Mouse (Mus musculus) spleen, adult 2 months (tissue): ENCODE data around the gene Srrd. TPM values are rescaled to one million over a fixed set of nuclear protein-coding genes. Genes with fewer than 3 reads are reported as not detected.

ENCODE experiments used
- DNase-seq, 2 experiments: peaks; one replicate each; pipeline versions ENCODE4 v3.0.0 to v3.0.0-alpha.2; 2012 to 2021; ENCODE audit warnings: low spot score in 2 of 2, low read depth in 1 of 2
- H3K27ac ChIP-seq: fragments of 200-500 bp; 2 replicates; pipeline ENCODE4 v1.5.1; 2012; ENCODE audit warnings: low read length, inconsistent platforms; ENCODE audit not compliant: insufficient read depth
- H3K27me3 ChIP-seq: fragments of 200-500 bp; 2 replicates; pipeline ENCODE4 v1.6.1; 2012; ENCODE audit warnings: mild to moderate bottlenecking, moderate library complexity, low read length, inconsistent platforms; ENCODE audit not compliant: control insufficient read depth, insufficient read depth
- H3K36me3 ChIP-seq: fragments of 200-500 bp; 2 replicates; pipeline ENCODE4 v1.6.1; 2012; ENCODE audit warnings: mild to moderate bottlenecking, low read length, inconsistent platforms; ENCODE audit not compliant: control insufficient read depth, insufficient read depth
- H3K4me1 ChIP-seq: fragments of 200-500 bp; 2 replicates; pipeline ENCODE4 v1.6.1; 2011; ENCODE audit warnings: inconsistent platforms; ENCODE audit not compliant: control insufficient read depth, insufficient read depth, insufficient read length
- H3K4me3 ChIP-seq: fragments of 200-500 bp; 2 replicates; pipeline ENCODE4 v1.5.1; 2011; ENCODE audit warnings: mild to moderate bottlenecking, inconsistent platforms; ENCODE audit not compliant: insufficient read depth, insufficient read length; ENCODE audit errors: extremely low read depth
- CTCF ChIP-seq: fragments of 200-500 bp; IDR thresholded peaks from 2 replicates; pipeline ENCODE4 v1.5.1; 2011; ENCODE audit warnings: mild to moderate bottlenecking, inconsistent platforms; ENCODE audit not compliant: insufficient read depth, insufficient read length, insufficient replicate concordance; ENCODE audit errors: extremely low read depth
- POLR2A ChIP-seq: fragments of 200-500 bp; IDR thresholded peaks from 2 replicates; pipeline ENCODE4 v1.6.1; 2011; ENCODE audit warnings: low read depth, low read length, inconsistent platforms
- WGBS: fragments of 180-500 bp; shearing (Covaris S2); methylation state at CpG from one replicate; pipeline ENCODE4 v1.1.7; 2018; 5-methylcytosine and 5-hydroxymethylcytosine counted together
- polyA plus RNA-seq: library from polyadenylated mRNA; depleted of rRNA; stranded (reverse); fragments of >200 nt; gene quantifications from 2 replicates; pipeline ENCODE4 v1.2.3, GENCODE M21; 2012; rRNA removed

Srrd gene
- polyA plus RNA-seq, 1 experiment, result 30.8 TPM

DNA sequence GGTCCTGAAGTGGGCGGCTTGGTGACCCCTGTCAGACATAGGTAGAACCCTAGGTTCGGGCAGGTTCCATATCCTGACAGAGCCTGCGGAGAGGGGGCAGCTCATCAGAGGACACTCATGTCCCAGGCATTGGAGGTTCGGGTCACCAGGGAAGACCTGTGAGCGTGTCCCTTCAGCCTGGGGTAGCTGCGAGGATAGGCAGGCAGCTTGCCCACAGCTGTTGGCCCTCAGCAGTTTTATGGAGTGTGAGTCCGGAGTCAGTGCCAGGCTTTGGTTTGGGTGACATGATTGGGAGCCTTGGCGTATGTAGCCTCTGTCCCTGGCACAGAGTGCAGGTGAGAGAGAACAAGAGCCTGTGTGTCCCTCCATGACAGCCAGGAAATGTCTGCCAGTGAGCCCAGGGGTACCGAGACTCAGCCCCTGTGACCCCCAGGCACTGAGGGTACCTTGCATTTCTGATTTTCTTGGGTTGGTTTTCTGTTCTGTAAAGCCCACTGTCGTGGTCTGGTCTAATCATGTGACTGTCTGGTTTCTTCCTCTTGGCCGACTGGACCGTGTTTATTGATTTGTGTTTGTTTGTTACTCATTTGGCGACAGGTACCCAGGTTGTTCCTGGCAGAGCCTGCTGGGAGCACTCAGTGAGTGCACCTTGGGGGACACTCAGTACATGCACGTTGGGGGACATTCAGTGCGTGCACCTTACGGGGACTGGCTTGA is 52.9 kb downstream of the Srrd start:
- 86% methylated on average over 16 of the region's 16 CpGs for WGBS
- Histone ChIP-seq H3K4me3 (peak overlapping the region; percentile 4; the same call in 1 of the 2 replicates), H3K4me1 (peaks cover 58% of the 10 kb centered on the region; the same call in 1 of the 2 replicates), H3K27me3 (no peaks in the 10 kb centered on the region), H3K27ac (no peak overlapping the region), H3K36me3 (no peaks in the 10 kb centered on the region)
- TF ChIP-seq CTCF (no peak), POLR2A (no peak)
- no peak for DNase-seq

DNA sequence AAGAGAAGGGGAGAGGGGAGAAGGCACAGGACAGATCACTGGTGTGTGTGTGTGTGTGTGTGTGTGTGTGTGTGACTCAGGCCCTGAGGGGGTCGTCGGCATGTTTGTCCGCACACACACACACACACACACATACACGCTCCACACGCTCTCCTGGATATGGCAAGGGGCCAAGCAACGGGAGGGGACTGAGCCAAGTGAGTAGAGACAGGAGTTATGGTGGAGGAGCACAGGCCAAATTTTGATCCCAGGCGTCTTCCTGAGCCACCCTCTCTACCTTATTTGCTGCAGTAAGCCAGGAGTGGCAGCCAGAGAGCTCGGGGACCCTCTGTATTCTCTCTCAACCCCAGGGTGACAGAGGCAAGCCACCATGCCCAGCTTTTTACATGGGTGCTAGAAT is 53.6 kb downstream of the Srrd start:
- TF ChIP-seq CTCF (no peak), POLR2A (no peak)
- no peak overlapping the region; the same call in 1 of the 2 replicates for H3K4me3 ChIP-seq
- H3K27me3 ChIP-seq, result no peaks in the 10 kb centered on the region
- H3K27ac ChIP-seq, result 0 out of 2 replicates have a peak overlapping the region, but pooled peaks have one; percentile 11
- DNase-seq, result no peak
- WGBS, result 79% methylated on average over 8 of the region's 8 CpGs
- no peaks in the 10 kb centered on the region for H3K36me3 ChIP-seq
- peaks cover 56% of the 10 kb centered on the region; the same call in 1 of the 2 replicates for H3K4me1 ChIP-seq

DNA sequence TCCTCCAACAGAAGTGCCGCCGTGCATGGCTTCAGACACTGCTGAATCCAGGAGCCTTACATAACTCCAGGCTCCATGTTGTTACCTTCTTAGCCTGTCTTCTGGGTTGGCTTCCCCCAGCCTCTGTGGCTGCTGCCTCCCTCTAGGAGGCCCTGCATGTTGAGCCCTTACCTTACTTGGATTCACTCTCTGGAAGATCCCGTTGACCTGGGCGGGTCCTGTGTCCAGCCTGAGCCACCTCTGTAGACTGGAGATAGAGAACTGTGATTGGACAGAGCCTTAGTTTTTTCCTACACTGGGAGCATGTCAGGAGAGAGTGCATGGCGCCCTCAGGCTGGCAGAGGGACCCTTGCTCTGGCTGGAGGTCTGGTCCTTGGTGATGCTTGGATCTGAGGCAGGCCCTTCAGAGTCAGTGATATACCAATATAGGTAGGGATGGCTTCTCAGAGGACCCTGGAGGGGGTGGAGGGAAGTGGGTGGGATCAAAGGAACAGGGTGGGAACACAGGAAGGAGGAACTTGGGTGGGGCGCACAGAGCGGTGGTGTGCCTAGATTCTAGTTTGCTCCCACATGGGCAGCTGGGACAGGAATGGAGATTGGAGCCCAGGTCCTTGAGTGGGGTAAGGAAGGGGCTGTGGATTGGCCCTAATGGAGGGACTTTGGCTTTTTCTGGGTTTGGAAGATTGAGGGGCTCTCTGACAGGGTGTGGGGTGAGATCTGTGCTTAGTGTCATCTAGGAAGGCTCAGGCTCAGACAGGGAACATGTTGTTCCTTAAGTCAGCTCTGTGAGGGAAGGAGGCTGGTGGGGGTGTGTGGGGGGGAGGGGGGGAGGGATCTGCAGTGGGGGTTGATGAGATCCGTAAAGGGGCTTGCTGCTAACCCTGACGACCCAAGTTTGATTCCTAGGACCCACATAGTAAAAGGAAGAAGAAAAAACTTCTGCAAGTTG is 54.4 kb downstream of the Srrd start:
- H3K4me1 ChIP-seq, result peaks cover 63% of the 10 kb centered on the region; the same call in 1 of the 2 replicates
- no peak for TF ChIP-seq POLR2A
- no peak for TF ChIP-seq CTCF
- no peaks in the 10 kb centered on the region for H3K27me3 ChIP-seq
- peak overlapping the region; percentile 85 for H3K27ac ChIP-seq
- no peak for DNase-seq
- H3K36me3 ChIP-seq, result no peaks in the 10 kb centered on the region
- WGBS, result 82% methylated on average over 9 of the region's 9 CpGs
- H3K4me3 ChIP-seq, result no peak overlapping the region

DNA sequence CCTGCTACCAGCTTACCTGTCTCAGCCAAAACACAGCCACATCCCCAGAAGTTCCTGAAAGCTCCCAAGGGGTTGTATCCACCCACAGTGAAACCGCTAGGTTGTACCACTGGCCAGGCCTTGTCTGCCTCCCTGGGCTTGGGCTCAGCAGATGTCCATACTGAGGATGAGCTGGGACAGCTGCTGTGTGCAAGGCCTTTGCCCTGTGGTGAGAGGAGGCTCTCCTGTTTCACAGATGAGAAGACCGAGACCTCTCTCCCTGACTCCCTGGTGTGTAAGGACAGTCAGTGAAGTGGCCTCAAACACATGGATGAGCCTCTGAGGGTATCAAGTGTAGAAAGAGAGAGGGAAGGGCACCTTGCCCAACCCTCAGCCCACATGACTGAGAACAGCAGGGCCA is 55.2 kb downstream of the Srrd start:
- Histone ChIP-seq H3K27me3 (no peaks in the 10 kb centered on the region), H3K36me3 (no peaks in the 10 kb centered on the region), H3K27ac (peak overlapping the region; percentile 85), H3K4me3 (no peak overlapping the region), H3K4me1 (peaks cover 66% of the 10 kb centered on the region)
- 49% methylated on average over 2 of the region's 2 CpGs for WGBS
- DNase-seq, result no peak
- TF ChIP-seq CTCF (no peak), POLR2A (no peak)

Other genes starting within 250 kb of the Srrd start
- 1.5 and 2.6 TPM in 2 replicates for gene Cryba4, start 90.5 kb downstream of the Srrd start, polyA plus RNA-seq
- gene Crybb1, start 87.2 kb downstream of the Srrd start, polyA plus RNA-seq, result 0.25 and 0.46 TPM in 2 replicates
- gene Tpst2, start 66.3 kb downstream of the Srrd start, polyA plus RNA-seq, result 102 and 108 TPM in 2 replicates
- 29.8 and 36.5 TPM in 2 replicates for gene Tfip11, start 16.7 kb downstream of the Srrd start, polyA plus RNA-seq
- gene Hps4, start within 50 bp of the Srrd start, polyA plus RNA-seq, result 36.9 and 45.9 TPM in 2 replicates
- gene Gm6583, start 13.0 kb upstream of the Srrd start, polyA plus RNA-seq, result not detected in 2 replicates
- gene Asphd2, start 51.8 kb upstream of the Srrd start, polyA plus RNA-seq, result 0.19 and 0.23 TPM in 2 replicates
- gene Gm6588, start 106.4 kb upstream of the Srrd start, polyA plus RNA-seq, result not detected in 2 replicates
- 0.34 and 0.42 TPM in 2 replicates for gene Sez6l, start 234.1 kb upstream of the Srrd start, polyA plus RNA-seq